9 mouse cellular contexts compared by ENCODE assay signal in genomic region chr11:98810686-98811085, GRCm38 (mm10). TPM values are rescaled to one million over a fixed set of nuclear protein-coding genes. Genes with fewer than 3 reads are reported as not detected.
DNase-seq lines count a peak whose midpoint lies in the region; ATAC-seq and TF ChIP-seq lines count a peak whose summit lies in the region.
"Had no signal": no experiment of that assay in that cellular context is flagged by ENCODE, and none has a peak within 500 bp of the region (broad histone marks: within the 10 kb centered on the region; RNA-seq: fewer than 3 reads in every experiment).

No protein-coding gene starts in this region.

- 66% methylated on average over 7 of the region's 7 CpGs for WGBS in heart, embryonic 12.5 days
- 82% methylated on average over 7 of the region's 7 CpGs for WGBS in forebrain, embryonic 16.5 days
- 66% methylated on average over 7 of the region's 7 CpGs for WGBS in liver, postnatal 0 days (ENCODE audit: insufficient replicate concordance)

- ATAC-seq in heart, embryonic 12.5 days (ENCODE audit: insufficient number of reproducible peaks, low FRiP score) = no peak
- ATAC-seq in forebrain, embryonic 16.5 days = no peak
- no peak for ATAC-seq in liver, postnatal 0 days

- DNase-seq in heart, postnatal 25 days (ENCODE audit: low spot score) = no peak
- DNase-seq in liver, postnatal 0 days = no peak
- no peak for DNase-seq in left cerebral cortex, postnatal 10 days (ENCODE audit: extremely low spot score in 1 of 2, low spot score in 2 of 2)
- no peak for DNase-seq in cerebellum, adult 9-10 months
- no peak for DNase-seq in embryo, embryonic 10 days (ENCODE audit: low spot score)

- peak overlapping the region; percentile 85 for H3K4me2 ChIP-seq in heart, embryonic 12.5 days
- peak overlapping the region; percentile 86 for H3K4me2 ChIP-seq in forebrain, embryonic 16.5 days (ENCODE audit: low read length)
- peak overlapping the region; percentile 92 for H3K4me2 ChIP-seq in liver, postnatal 0 days (ENCODE audit: low read depth, low read length)

- H3K4me3 ChIP-seq in heart, embryonic 12.5 days = peak overlapping the region; percentile 98
- H3K4me3 ChIP-seq in E14TG2a.4 (replicated peaks; ENCODE audit: low read length) = peak overlapping the region; percentile 89
- H3K4me3 ChIP-seq in forebrain, embryonic 16.5 days (replicated peaks; ENCODE audit: low read length) = peak overlapping the region; percentile 93
- H3K4me3 ChIP-seq in liver, postnatal 0 days (ENCODE audit: low read depth, low read length) = peak overlapping the region; percentile 97

- H3K36me3 ChIP-seq in heart, embryonic 12.5 days = peaks cover 62% of the 10 kb centered on the region
- peaks cover 63% of the 10 kb centered on the region for H3K36me3 ChIP-seq in E14TG2a.4 (ENCODE audit: insufficient read depth, low read length)
- H3K36me3 ChIP-seq in forebrain, embryonic 16.5 days (ENCODE audit: control insufficient read depth, insufficient read depth) = peaks cover 17% of the 10 kb centered on the region
- peaks cover 46% of the 10 kb centered on the region for H3K36me3 ChIP-seq in liver, postnatal 0 days (replicated peaks; ENCODE audit: insufficient read depth, low read length)

- H3K9me3 ChIP-seq in heart, embryonic 12.5 days (replicated peaks) = no peaks in the 10 kb centered on the region
- peaks cover 38% of the 10 kb centered on the region for H3K9me3 ChIP-seq in E14TG2a.4 (ENCODE audit: low read length)
- H3K9me3 ChIP-seq in forebrain, embryonic 16.5 days (ENCODE audit: control insufficient read depth, low read length) = no peaks in the 10 kb centered on the region
- H3K9me3 ChIP-seq in liver, postnatal 0 days (ENCODE audit: low read length) = no peaks in the 10 kb centered on the region

- no peak for TF ChIP-seq CTCF in E14TG2a.4 (conservative IDR thresholded peaks at IDR 0.05; ENCODE audit: low read length)
- TF ChIP-seq CTCF in liver, postnatal 0 days (IDR thresholded peaks at IDR 0.05; ENCODE audit: low read depth) = no peak

- H3K9ac ChIP-seq in heart, embryonic 12.5 days = peak overlapping the region; percentile 98
- H3K9ac ChIP-seq in forebrain, embryonic 16.5 days (replicated peaks; ENCODE audit: low read depth, low read length) = peak overlapping the region; percentile 98
- peak overlapping the region; percentile 96 for H3K9ac ChIP-seq in liver, postnatal 0 days (replicated peaks)

- peaks cover 15% of the 10 kb centered on the region for H3K4me1 ChIP-seq in heart, embryonic 12.5 days (replicated peaks)
- H3K4me1 ChIP-seq in E14TG2a.4 (replicated peaks; ENCODE audit: low read depth, low read length) = peaks cover 22% of the 10 kb centered on the region
- peaks cover 16% of the 10 kb centered on the region for H3K4me1 ChIP-seq in forebrain, embryonic 16.5 days (replicated peaks; ENCODE audit: control insufficient read depth, insufficient read depth, low read length)
- peaks cover 14% of the 10 kb centered on the region for H3K4me1 ChIP-seq in liver, postnatal 0 days (ENCODE audit: insufficient read depth)

- intact Hi-C loops in heart, postnatal 25 days (cut with DNase I) = no loop called here
- intact Hi-C loops in left cerebral cortex, postnatal 10 days (cut with DNase I) = no loop called here

- peak overlapping the region; percentile 99; the same call in 1 of the 2 replicates for H3K27ac ChIP-seq in heart, embryonic 12.5 days (ENCODE audit: poor library complexity, severe bottlenecking)
- no peak overlapping the region for H3K27ac ChIP-seq in forebrain, embryonic 16.5 days (ENCODE audit: low read length)
- H3K27ac ChIP-seq in liver, postnatal 0 days (ENCODE audit: low read depth) = peak overlapping the region; percentile 99

- TF ChIP-seq EP300 in liver, postnatal 0 days (IDR thresholded peaks at IDR 0.05; ENCODE audit: low read depth) = no peak

- H3K27me3 ChIP-seq in heart, embryonic 12.5 days (replicated peaks) = no peaks in the 10 kb centered on the region
- H3K27me3 ChIP-seq in E14TG2a.4 (ENCODE audit: insufficient read depth, low read length) = no peaks in the 10 kb centered on the region
- no peaks in the 10 kb centered on the region for H3K27me3 ChIP-seq in forebrain, embryonic 16.5 days (replicated peaks; ENCODE audit: control insufficient read depth, insufficient read depth, low read length)
- no peaks in the 10 kb centered on the region for H3K27me3 ChIP-seq in liver, postnatal 0 days (ENCODE audit: insufficient read depth, low read length)

RNA-seq across cellular contexts. Expression of gene Casc3, which starts 6.0 kb away (rescaled TPM):
- polyA plus RNA-seq in heart, embryonic 12.5 days (2016; fragmentation: Nextera tagmentation; extraction: Ambion mirVana) = 31.8 and 33.3 TPM in 2 replicates
- total RNA-seq in heart, postnatal 25 days (2021) = 10 to 100 TPM; 22.4 to 25.5 TPM
- 52.5 and 54.6 TPM in 2 replicates for polyA plus RNA-seq in forebrain, embryonic 16.5 days (2015; fragmentation: Nextera tagmentation; extraction: Ambion mirVana)
- polyA plus RNA-seq in liver, postnatal 0 days (2015; fragmentation: Nextera tagmentation; extraction: Ambion mirVana) = 6.7 and 7.0 TPM in 2 replicates
- 10 to 100 TPM; 52.3 to 55.8 TPM for total RNA-seq in left cerebral cortex, postnatal 10 days (2021)

RNA-seq across cellular contexts. Expression of gene Msl1, which starts 15.4 kb away (rescaled TPM):
- polyA plus RNA-seq in heart, embryonic 12.5 days (2016; fragmentation: Nextera tagmentation; extraction: Ambion mirVana) = 20.3 and 21.4 TPM in 2 replicates
- total RNA-seq in heart, postnatal 25 days (2021) = 10 to 100 TPM; 73.0 to 78.1 TPM
- 27.7 and 32.0 TPM in 2 replicates for polyA plus RNA-seq in forebrain, embryonic 16.5 days (2015; fragmentation: Nextera tagmentation; extraction: Ambion mirVana)
- 5.4 and 6.5 TPM in 2 replicates for polyA plus RNA-seq in liver, postnatal 0 days (2015; fragmentation: Nextera tagmentation; extraction: Ambion mirVana)
- 100 to 1,000 TPM; 162 to 177 TPM for total RNA-seq in left cerebral cortex, postnatal 10 days (2021)

RNA-seq across cellular contexts. Expression of gene Rapgefl1, which starts 25.9 kb away (rescaled TPM):
- polyA plus RNA-seq in heart, embryonic 12.5 days (2016; fragmentation: Nextera tagmentation; extraction: Ambion mirVana) = 0.51 and 1.0 TPM in 2 replicates
- under 1 TPM; 0.60 to 0.78 TPM for total RNA-seq in heart, postnatal 25 days (2021)
- polyA plus RNA-seq in forebrain, embryonic 16.5 days (2015; fragmentation: Nextera tagmentation; extraction: Ambion mirVana) = 4.5 and 7.3 TPM in 2 replicates
- 0.11 and 0.21 TPM in 2 replicates for polyA plus RNA-seq in liver, postnatal 0 days (2015; fragmentation: Nextera tagmentation; extraction: Ambion mirVana)
- 100 to 1,000 TPM; 121 to 122 TPM for total RNA-seq in left cerebral cortex, postnatal 10 days (2021)
- total RNA-seq: monocyte, adult 5-6 weeks had no signal

RNA-seq across cellular contexts. Expression of gene Nr1d1, which starts 35.6 kb away (rescaled TPM):
- 6.4 TPM in 2 replicates for polyA plus RNA-seq in heart, embryonic 12.5 days (2016; fragmentation: Nextera tagmentation; extraction: Ambion mirVana)
- total RNA-seq in heart, postnatal 25 days (2021) = 100 to 1,000 TPM in 1 of 2 experiments, 10 to 100 TPM in 1; 61.2 to 129 TPM
- polyA plus RNA-seq in forebrain, embryonic 16.5 days (2015; fragmentation: Nextera tagmentation; extraction: Ambion mirVana) = 3.8 and 4.0 TPM in 2 replicates
- polyA plus RNA-seq in liver, postnatal 0 days (2015; fragmentation: Nextera tagmentation; extraction: Ambion mirVana) = 2.0 and 4.2 TPM in 2 replicates
- 10 to 100 TPM; 63.3 to 70.5 TPM for total RNA-seq in left cerebral cortex, postnatal 10 days (2021)

RNA-seq across cellular contexts. Expression of gene Wipf2, which starts 52.8 kb away (rescaled TPM):
- polyA plus RNA-seq in heart, embryonic 12.5 days (2016; fragmentation: Nextera tagmentation; extraction: Ambion mirVana) = 3.0 and 3.3 TPM in 2 replicates
- 10 to 100 TPM in 1 of 2 experiments, 1 to 10 TPM in 1; 7.8 to 11.2 TPM for total RNA-seq in heart, postnatal 25 days (2021)
- 4.6 and 5.1 TPM in 2 replicates for polyA plus RNA-seq in forebrain, embryonic 16.5 days (2015; fragmentation: Nextera tagmentation; extraction: Ambion mirVana)
- polyA plus RNA-seq in liver, postnatal 0 days (2015; fragmentation: Nextera tagmentation; extraction: Ambion mirVana) = 1.2 TPM in 2 replicates
- 10 to 100 TPM; 28.5 to 29.6 TPM for total RNA-seq in left cerebral cortex, postnatal 10 days (2021)
